Mouse (Mus musculus) heart, adult 2 months (tissue): ENCODE data around the gene Slc24a3.

ENCODE experiments used
- CTCF ChIP-seq: fragments of 200-600 bp; IDR thresholded peaks from 2 replicates; pipeline ENCODE4 v1.8.1; 2022; ENCODE audit warnings: antibody characterized with exemption, mild to moderate bottlenecking, moderate library complexity
- EP300 ChIP-seq: fragments of 200-500 bp; IDR thresholded peaks from 2 replicates; pipeline ENCODE4 v1.6.1; 2011; ENCODE audit warnings: low read depth, low read length, control low read depth; ENCODE audit not compliant: insufficient read depth

- TF ChIP-seq EP300 (no peak), CTCF (no peak)
These were observed 453.6 kb downstream of the Slc24a3 start for GRCm38 (mm10) chr2:145621119-145621518.
